Mouse (Mus musculus) naive thymus-derived CD4-positive, alpha-beta T cell, adult 2 months (primary cell): ENCODE measurements around the gene Cherp.

Experiments
- DNase-seq: peaks from one replicate; pipeline ENCODE4 v3.0.0-alpha.2; 2011; ENCODE audit warnings: low read depth

Gene Cherp

DNA sequence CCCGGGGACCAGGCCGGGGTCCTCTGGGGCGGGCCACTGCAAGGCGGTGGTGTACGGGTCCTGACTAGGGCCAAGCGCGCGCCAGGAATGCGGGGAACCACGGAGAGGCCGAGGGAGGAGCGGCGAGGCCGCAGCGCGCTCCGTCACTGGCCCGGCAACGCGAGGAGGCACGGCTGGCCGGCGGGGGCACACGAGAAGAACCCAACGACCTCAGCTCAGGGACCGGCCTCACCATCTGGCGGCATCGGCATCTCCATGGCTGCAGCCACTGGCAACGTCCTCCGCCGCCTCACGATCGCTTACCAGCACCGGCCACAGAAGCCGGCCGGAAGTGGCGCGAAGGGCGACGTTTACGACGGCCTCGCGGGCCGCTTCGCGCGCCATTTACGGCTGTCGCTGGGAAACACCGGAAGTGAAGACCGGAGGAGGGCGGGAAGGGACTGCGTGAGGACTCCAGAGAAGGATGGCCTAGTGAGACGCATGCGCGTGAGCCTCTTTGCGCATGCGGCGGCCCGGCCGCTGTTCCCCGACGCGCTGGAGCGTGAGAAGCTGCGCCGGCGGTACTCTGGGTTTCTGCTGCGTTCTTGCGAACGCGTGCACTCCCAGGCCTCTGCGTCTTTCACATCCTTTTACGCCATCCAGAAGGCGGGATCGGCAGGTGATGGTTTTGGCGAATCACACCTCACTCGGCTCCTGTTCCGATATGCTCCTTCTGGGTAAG is at the start of gene Cherp:
TSS of gene Cherp (minus strand) at position 401 of the 721 bp plus-strand sequence.
- peak; percentile 98 for DNase-seq

GRCm38 (mm10) chr8:72521888-72522287 is 46.9 kb upstream of the Cherp start:
- no peak for DNase-seq

- no peak for DNase-seq
Measured at GRCm38 (mm10) chr8:72517421-72517988, 42.5 kb upstream of the Cherp start.

GRCm38 (mm10) chr8:72513158-72513557 is 38.1 kb upstream of the Cherp start:
- no peak for DNase-seq

DNA sequence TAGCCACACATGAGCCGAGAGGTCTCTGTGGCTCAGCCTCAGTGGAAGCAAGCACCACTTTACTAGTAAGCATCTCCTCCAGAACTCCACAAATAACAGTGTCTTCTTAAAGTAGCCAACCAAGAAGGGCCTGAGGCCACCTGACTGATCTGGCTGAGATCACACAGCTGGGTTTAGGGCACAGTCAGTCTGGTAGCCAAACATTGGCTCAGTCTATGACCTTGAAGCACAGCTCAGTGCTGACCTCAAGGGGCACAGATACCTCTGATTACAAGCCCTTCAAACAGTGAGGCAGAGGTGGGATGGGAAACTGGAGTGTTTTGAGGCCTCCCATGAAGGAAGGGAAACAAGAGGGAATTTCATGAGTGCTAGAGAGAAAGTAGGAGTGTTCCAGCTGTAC is 37.6 kb upstream of the Cherp start:
- no peak for DNase-seq

DNA sequence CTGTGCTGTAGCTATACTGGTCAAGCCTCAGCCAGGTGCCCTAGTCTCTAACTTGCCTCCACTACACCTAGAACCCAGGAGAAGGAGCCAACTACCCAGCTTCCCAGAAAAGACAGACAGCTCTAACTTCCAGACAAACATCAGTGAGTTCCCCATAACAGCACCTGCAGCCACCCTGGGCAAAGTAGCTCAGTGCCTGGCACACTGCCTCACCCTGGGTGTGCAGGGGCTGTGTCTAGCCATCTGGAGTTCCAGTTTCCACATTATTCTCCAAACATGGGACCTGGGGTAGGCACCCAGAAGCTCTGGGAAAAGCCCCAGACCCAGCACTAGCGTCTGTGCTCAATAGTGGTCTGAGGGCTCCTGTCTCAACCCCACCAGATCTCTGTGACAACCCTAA is 32.5 kb upstream of the Cherp start:
- DNase-seq, result no peak

GRCm38 (mm10) chr8:72504637-72505314 is 29.8 kb upstream of the Cherp start:
- DNase-seq, result no peak

DNA sequence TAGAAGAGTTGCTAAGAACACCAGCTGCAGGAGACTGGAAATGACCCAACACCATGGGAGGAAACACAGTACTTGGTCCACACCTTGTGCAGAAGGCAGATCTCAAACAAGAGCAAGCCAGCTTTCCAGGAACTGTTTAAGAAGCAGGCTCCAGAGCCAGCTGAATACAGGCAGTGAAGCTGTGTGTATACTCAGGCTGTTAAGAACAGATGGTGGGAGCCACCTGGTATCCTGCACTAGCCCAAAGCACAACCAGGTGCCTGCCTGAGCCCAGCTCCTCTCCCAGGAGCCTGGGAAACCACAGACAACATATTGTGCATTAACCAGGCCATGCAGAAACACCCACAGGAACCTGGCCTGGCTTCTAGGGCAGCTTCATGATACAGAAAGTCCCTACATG is 29.1 kb upstream of the Cherp start:
- DNase-seq, result no peak

DNA sequence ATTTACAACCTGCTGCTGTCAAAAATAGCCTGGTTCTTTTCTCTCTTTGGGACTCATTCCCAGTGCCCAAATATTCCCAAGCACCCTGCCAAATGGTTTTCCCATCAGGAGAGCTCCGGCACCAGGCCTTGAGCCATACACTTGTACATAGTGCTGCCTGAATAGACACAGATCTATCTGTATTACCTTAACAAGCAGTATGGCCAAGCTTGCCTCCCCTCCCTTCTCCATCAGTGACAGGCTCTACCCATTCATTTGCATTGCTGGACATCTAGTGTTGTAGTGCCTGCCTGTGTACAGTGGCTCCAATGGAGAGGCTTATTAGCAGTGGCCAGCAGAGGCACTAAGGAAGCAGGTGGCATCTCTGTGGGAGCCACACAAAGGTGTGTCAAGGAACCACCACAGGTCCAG is 25.5 kb upstream of the Cherp start:
- no peak for DNase-seq

GRCm38 (mm10) chr8:72499521-72500284 is 24.7 kb upstream of the Cherp start:
- DNase-seq, result no peak

DNA sequence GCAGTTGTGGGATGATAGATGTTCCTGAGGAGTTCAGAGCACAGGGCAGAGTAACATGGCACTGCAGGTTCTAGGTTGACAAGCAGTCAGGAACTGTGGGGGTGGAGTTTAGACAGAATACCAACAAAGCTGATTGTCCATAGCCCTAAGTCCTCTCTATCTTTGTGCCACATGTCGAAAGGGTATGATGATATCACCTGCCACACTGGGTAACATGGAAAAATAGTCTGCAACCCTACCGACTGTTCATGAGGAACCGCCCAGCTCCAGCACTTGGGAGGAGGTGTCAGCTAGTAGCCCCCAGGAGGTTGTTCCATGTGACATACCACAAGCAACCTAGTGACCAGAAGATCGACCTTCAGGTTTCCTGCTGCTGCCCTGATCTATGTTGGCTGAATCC is 23.5 kb upstream of the Cherp start:
- no peak for DNase-seq

- DNase-seq, result no peak
Measured at GRCm38 (mm10) chr8:72497911-72498310, 22.9 kb upstream of the Cherp start.

DNA sequence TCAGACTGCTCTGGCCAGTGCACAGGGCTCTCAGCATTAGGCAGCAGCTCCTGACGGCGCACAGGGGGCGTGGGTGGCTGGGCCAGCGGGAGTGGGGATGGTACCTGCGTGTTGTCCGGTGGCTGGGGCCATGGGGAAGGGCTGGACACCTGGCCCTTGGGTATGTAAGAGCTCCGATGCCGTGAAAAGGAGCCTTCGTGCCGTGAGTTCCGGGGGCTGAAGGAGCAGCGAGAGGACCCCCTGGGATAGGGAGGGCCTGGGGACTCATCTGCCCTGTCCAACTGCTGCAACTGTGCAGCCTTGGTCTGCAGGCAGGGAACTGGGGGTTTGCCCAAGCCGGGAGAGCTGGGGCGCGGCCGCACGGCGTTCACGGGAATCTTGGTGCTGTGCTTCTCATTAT is 21.2 kb upstream of the Cherp start:
- no peak for DNase-seq

- no peak for DNase-seq
Measured at GRCm38 (mm10) chr8:72495411-72496111, 20.5 kb upstream of the Cherp start.

GRCm38 (mm10) chr8:72493381-72493780 is 18.4 kb upstream of the Cherp start:
- no peak for DNase-seq

DNA sequence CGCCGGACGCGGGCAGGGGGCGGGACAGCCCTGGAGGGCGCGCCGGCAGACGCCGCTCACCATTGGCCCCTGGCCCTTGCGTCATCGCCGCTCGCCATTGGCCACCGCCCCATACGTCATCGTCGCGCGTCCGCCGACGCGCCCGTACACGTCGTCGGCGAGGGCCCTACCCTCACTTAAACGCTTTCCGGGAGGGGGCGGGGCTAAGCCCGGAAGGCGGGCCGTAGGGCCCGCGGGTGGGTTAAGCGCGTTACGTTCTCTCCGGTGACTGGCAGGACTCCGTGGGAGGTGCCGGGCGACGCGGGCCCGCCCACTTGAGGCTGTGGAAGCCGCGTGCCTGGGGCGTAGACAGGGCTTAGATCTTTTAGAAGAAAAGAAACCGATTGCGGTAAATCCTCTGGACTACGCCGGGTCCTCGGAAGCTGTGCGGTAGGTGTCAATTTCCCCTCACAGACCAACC is 17.6 kb upstream of the Cherp start:
- peak; percentile 99 for DNase-seq

- DNase-seq, result peak; percentile 77
Measured at GRCm38 (mm10) chr8:72491680-72492621, 16.9 kb upstream of the Cherp start, which contains the start of gene Slc35e1. Gene Slc35e1 (minus strand): TSS chr8:72492614.

- DNase-seq, result no peak
Measured at GRCm38 (mm10) chr8:72491017-72491416, 16.0 kb upstream of the Cherp start.

DNA sequence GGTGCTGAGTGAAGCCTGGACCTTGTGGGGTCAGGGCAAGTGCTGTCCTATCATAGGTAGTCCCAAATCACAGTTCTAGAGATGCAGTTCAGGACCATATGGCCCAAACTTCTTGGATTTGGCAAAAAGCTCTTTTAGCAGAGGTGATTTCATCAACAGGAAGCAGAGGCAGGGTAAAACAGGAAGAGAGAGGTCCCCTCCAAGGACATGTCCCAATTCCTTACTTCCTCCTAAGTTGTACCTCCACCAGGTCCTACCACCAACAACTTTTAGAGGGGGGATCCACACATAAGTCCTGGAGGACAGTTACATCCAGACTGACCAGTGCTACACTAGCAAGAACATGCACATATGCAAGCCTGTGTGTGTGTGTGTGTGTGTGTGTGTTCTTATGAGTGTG is 12.0 kb upstream of the Cherp start:
- no peak for DNase-seq

DNA sequence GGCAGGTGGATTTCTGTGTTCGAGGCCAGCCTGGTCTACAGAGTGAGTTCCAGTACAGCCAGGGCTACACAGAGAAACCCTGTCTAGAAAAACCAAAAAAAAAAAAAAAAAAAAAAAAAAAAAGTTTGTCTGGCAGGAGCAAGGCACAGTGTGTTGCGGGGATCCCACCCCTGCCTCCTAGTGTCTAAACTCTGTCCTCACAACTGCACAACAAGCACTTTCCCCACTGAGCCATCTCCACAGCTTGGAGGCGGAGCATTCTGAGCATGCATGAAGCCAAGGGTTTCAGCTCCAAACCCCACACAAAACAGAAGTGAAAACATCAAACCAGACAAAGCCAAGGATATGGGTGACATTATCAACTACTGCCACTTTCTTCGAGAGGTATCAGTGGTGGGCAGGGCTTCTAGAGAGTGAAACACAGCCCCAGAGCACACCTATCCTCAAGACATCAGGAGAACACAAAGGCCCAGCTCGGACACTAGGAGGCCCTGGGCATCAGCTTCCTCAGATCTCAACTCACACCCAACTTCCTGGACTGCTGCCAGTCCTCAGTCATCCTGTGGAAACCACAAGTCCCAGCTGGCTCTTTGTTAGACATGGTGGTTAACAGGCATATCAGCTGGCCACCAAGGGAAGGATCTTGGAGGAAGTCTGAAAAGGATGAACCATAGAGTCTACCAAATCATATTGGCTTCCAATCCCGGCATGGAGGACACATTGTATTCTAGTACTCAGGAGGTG is 10.6 kb upstream of the Cherp start:
- no peak for DNase-seq
